ENCODE assay signal across 9 mouse cellular contexts in genomic region chr13:60409706-60410502, GRCm38 (mm10).
DNase-seq lines count a peak whose midpoint lies in the region; ATAC-seq lines count a peak whose summit lies in the region.
"Had no signal": no experiment of that assay in that cellular context is flagged by ENCODE, and none has a peak within 500 bp of the region (broad histone marks: within the 10 kb centered on the region; RNA-seq: fewer than 3 reads in every experiment).

No protein-coding gene starts in this region.

- H3K27me3 ChIP-seq in midbrain, embryonic 10.5 days (ENCODE audit: low read depth, poor library complexity, severe bottlenecking) = no peaks in the 10 kb centered on the region
- H3K27me3 ChIP-seq in midbrain, embryonic 15.5 days (replicated peaks) = no peaks in the 10 kb centered on the region
- no peaks in the 10 kb centered on the region for H3K27me3 ChIP-seq in embryonic facial prominence, embryonic 13.5 days
- no peaks in the 10 kb centered on the region for H3K27me3 ChIP-seq in hindbrain, embryonic 13.5 days
- H3K27me3 ChIP-seq in liver, embryonic 11.5 days (replicated peaks; ENCODE audit: control insufficient read depth, insufficient read depth, low read length) = no peaks in the 10 kb centered on the region
- no peaks in the 10 kb centered on the region for H3K27me3 ChIP-seq in forebrain, embryonic 11.5 days (ENCODE audit: control insufficient read depth, insufficient read depth, low read length)

- no peak overlapping the region for H3K4me2 ChIP-seq in midbrain, embryonic 15.5 days
- peak overlapping the region; percentile 16; the same call in 1 of the 2 replicates for H3K4me2 ChIP-seq in embryonic facial prominence, embryonic 13.5 days
- H3K4me2 ChIP-seq in hindbrain, embryonic 13.5 days = no peak overlapping the region
- no peak overlapping the region for H3K4me2 ChIP-seq in liver, embryonic 11.5 days
- no peak overlapping the region for H3K4me2 ChIP-seq in forebrain, embryonic 11.5 days (ENCODE audit: low read depth, low read length, severe bottlenecking)

- peak; percentile 19 for DNase-seq in midbrain, embryonic 10.5 days (ENCODE audit: low spot score)
- peak; percentile 93 for DNase-seq in skeletal muscle tissue, adult 2 months (ENCODE audit: low read depth, low spot score)
- DNase-seq in liver, embryonic 11.5 days (ENCODE audit: low spot score) = no peak
- no peak for DNase-seq in forebrain, embryonic 11.5 days (ENCODE audit: low spot score)
- DNase-seq in spleen, postnatal 4 days (ENCODE audit: low spot score in 2 of 2) = no peak
- DNase-seq: right cerebral cortex, adult 18-20 months had no signal

- no peaks in the 10 kb centered on the region for H3K9me3 ChIP-seq in midbrain, embryonic 10.5 days (replicated peaks)
- no peaks in the 10 kb centered on the region for H3K9me3 ChIP-seq in midbrain, embryonic 15.5 days
- H3K9me3 ChIP-seq in embryonic facial prominence, embryonic 13.5 days = no peaks in the 10 kb centered on the region
- no peaks in the 10 kb centered on the region for H3K9me3 ChIP-seq in hindbrain, embryonic 13.5 days
- no peaks in the 10 kb centered on the region for H3K9me3 ChIP-seq in liver, embryonic 11.5 days (ENCODE audit: control insufficient read depth, low read length)
- no peaks in the 10 kb centered on the region for H3K9me3 ChIP-seq in forebrain, embryonic 11.5 days (ENCODE audit: control insufficient read depth, low read length)

- no peaks in the 10 kb centered on the region for H3K36me3 ChIP-seq in midbrain, embryonic 10.5 days
- H3K36me3 ChIP-seq in midbrain, embryonic 15.5 days (replicated peaks) = no peaks in the 10 kb centered on the region
- H3K36me3 ChIP-seq in embryonic facial prominence, embryonic 13.5 days = no peaks in the 10 kb centered on the region
- H3K36me3 ChIP-seq in hindbrain, embryonic 13.5 days = no peaks in the 10 kb centered on the region
- H3K36me3 ChIP-seq in liver, embryonic 11.5 days (ENCODE audit: control insufficient read depth, insufficient read depth, low read length) = no peaks in the 10 kb centered on the region
- no peaks in the 10 kb centered on the region for H3K36me3 ChIP-seq in forebrain, embryonic 11.5 days (ENCODE audit: control insufficient read depth, insufficient read depth, low read length)

- ATAC-seq in midbrain, embryonic 15.5 days (replicated peaks) = no peak
- ATAC-seq in embryonic facial prominence, embryonic 13.5 days (ENCODE audit: insufficient number of reproducible peaks, insufficient read depth, low FRiP score, low TSS enrichment, low read depth) = peak; percentile 89
- no peak for ATAC-seq in hindbrain, embryonic 13.5 days (ENCODE audit: low FRiP score)
- ATAC-seq in liver, embryonic 11.5 days (replicated peaks; ENCODE audit: low FRiP score) = no peak
- ATAC-seq in forebrain, embryonic 11.5 days (replicated peaks; ENCODE audit: low FRiP score) = no peak

- WGBS in midbrain, embryonic 10.5 days = 73% methylated on average over 13 of the region's 14 CpGs
- 66% methylated on average over 14 of the region's 14 CpGs for WGBS in midbrain, embryonic 15.5 days
- 11% methylated on average over 14 of the region's 14 CpGs for WGBS in embryonic facial prominence, embryonic 13.5 days
- WGBS in hindbrain, embryonic 13.5 days = 54% methylated on average over 14 of the region's 14 CpGs
- 72% methylated on average over 14 of the region's 14 CpGs for WGBS in liver, embryonic 11.5 days
- 67% methylated on average over 14 of the region's 14 CpGs for WGBS in forebrain, embryonic 11.5 days

- H3K4me3 ChIP-seq in midbrain, embryonic 10.5 days = no peak overlapping the region
- no peak overlapping the region for H3K4me3 ChIP-seq in midbrain, embryonic 15.5 days
- H3K4me3 ChIP-seq in embryonic facial prominence, embryonic 13.5 days = no peak overlapping the region
- no peak overlapping the region for H3K4me3 ChIP-seq in hindbrain, embryonic 13.5 days
- H3K4me3 ChIP-seq in liver, embryonic 11.5 days (ENCODE audit: low read depth, low read length) = no peak overlapping the region
- no peak overlapping the region for H3K4me3 ChIP-seq in forebrain, embryonic 11.5 days (ENCODE audit: low read depth, low read length)

- no peaks in the 10 kb centered on the region for H3K4me1 ChIP-seq in midbrain, embryonic 10.5 days
- H3K4me1 ChIP-seq in midbrain, embryonic 15.5 days = no peaks in the 10 kb centered on the region
- H3K4me1 ChIP-seq in embryonic facial prominence, embryonic 13.5 days = peaks cover 29% of the 10 kb centered on the region
- H3K4me1 ChIP-seq in hindbrain, embryonic 13.5 days (replicated peaks) = no peaks in the 10 kb centered on the region
- no peaks in the 10 kb centered on the region for H3K4me1 ChIP-seq in liver, embryonic 11.5 days (replicated peaks; ENCODE audit: control insufficient read depth, insufficient read depth, low read length)
- no peaks in the 10 kb centered on the region for H3K4me1 ChIP-seq in forebrain, embryonic 11.5 days (replicated peaks; ENCODE audit: control insufficient read depth, insufficient read depth, low read length)

- no peak overlapping the region for H3K27ac ChIP-seq in midbrain, embryonic 10.5 days (replicated peaks)
- no peak overlapping the region for H3K27ac ChIP-seq in midbrain, embryonic 15.5 days
- peak overlapping the region; percentile 99 for H3K27ac ChIP-seq in embryonic facial prominence, embryonic 13.5 days
- H3K27ac ChIP-seq in hindbrain, embryonic 13.5 days = peak overlapping the region; percentile 13; the same call in 1 of the 2 replicates
- H3K27ac ChIP-seq in liver, embryonic 11.5 days (ENCODE audit: low read depth, low read length) = no peak overlapping the region
- no peak overlapping the region for H3K27ac ChIP-seq in forebrain, embryonic 11.5 days (ENCODE audit: low read depth, low read length)

- no peak overlapping the region for H3K9ac ChIP-seq in midbrain, embryonic 15.5 days
- peak overlapping the region; percentile 21; the same call in 1 of the 2 replicates for H3K9ac ChIP-seq in embryonic facial prominence, embryonic 13.5 days
- H3K9ac ChIP-seq in hindbrain, embryonic 13.5 days = no peak overlapping the region
- no peak overlapping the region for H3K9ac ChIP-seq in liver, embryonic 11.5 days (ENCODE audit: low read depth, low read length)
- no peak overlapping the region for H3K9ac ChIP-seq in forebrain, embryonic 11.5 days (ENCODE audit: low read length)

Comparison
In these comparisons a context has a peak if more than half of its experiments do, and no peak if none do; other contexts are left out.
1. DNase-seq: peak in midbrain, embryonic 10.5 days (single experiment) and skeletal muscle tissue, adult 2 months (single experiment); none in liver, embryonic 11.5 days (single experiment), forebrain, embryonic 11.5 days (single experiment) and spleen, postnatal 4 days (0 of 2).
2. H3K27ac ChIP-seq: peak in embryonic facial prominence, embryonic 13.5 days (single experiment) and hindbrain, embryonic 13.5 days (single experiment); none in midbrain, embryonic 10.5 days (single experiment), midbrain, embryonic 15.5 days (single experiment), liver, embryonic 11.5 days (single experiment) and forebrain, embryonic 11.5 days (single experiment).